Mouse (Mus musculus): ENCODE results near the gene Dclre1b. TPM values are rescaled to one million over a fixed set of nuclear protein-coding genes. Genes with fewer than 3 reads are reported as not detected.

Dclre1b gene
- polyA plus RNA-seq (2014; fragmentation: Illumina TruSeq; extraction: RNeasy Lipid Tissue Mini Kit (QIAGEN cat#74804); ENCODE audit: low read depth, low replicate concordance) = 4.9 TPM

GRCm38 (mm10) chr3:103808891-103809798 lies at the start of gene Dclre1b, which contains the start of the genes Ap4b1 and Gm43064:
Gene Dclre1b, minus strand, starts transcription at chr3:103809444.
Gene Ap4b1, plus strand, starts transcription at chr3:103809520.
Gene Gm43064, plus strand, starts transcription at chr3:103809573.

GRCm38 (mm10) chr3:103832426-103832825 lies 23.2 kb upstream of the Dclre1b start, which contains the start of gene Bcl2l15:
Gene Bcl2l15, plus strand, starts transcription at chr3:103832601.

GRCm38 (mm10) chr3:103791230-103792110 lies 17.8 kb downstream of the Dclre1b start, which contains the start of gene Hipk1:
Gene Hipk1, minus strand, starts transcription at chr3:103791563.

Other genes with a start within 250 kb of the Dclre1b start
- gene Syt6, start 234.2 kb downstream of the Dclre1b start, polyA plus RNA-seq (2014; fragmentation: Illumina TruSeq; extraction: RNeasy Lipid Tissue Mini Kit (QIAGEN cat#74804); ENCODE audit: low read depth, low replicate concordance) = not detected
- gene Atg4a-ps, start 163.4 kb downstream of the Dclre1b start, polyA plus RNA-seq (2014; fragmentation: Illumina TruSeq; extraction: RNeasy Lipid Tissue Mini Kit (QIAGEN cat#74804); ENCODE audit: low read depth, low replicate concordance) = not detected
- 4.2 TPM for gene Olfml3, start 71.4 kb downstream of the Dclre1b start, polyA plus RNA-seq (2014; fragmentation: Illumina TruSeq; extraction: RNeasy Lipid Tissue Mini Kit (QIAGEN cat#74804); ENCODE audit: low read depth, low replicate concordance)
- gene Gm10964, start 70.1 kb downstream of the Dclre1b start, polyA plus RNA-seq (2014; fragmentation: Illumina TruSeq; extraction: RNeasy Lipid Tissue Mini Kit (QIAGEN cat#74804); ENCODE audit: low read depth, low replicate concordance) = not detected
- 152 TPM for gene Hipk1, start 17.9 kb downstream of the Dclre1b start, polyA plus RNA-seq (2014; fragmentation: Illumina TruSeq; extraction: RNeasy Lipid Tissue Mini Kit (QIAGEN cat#74804); ENCODE audit: low read depth, low replicate concordance)
- 32.3 TPM for gene Ap4b1, start 76 bp upstream of the Dclre1b start, polyA plus RNA-seq (2014; fragmentation: Illumina TruSeq; extraction: RNeasy Lipid Tissue Mini Kit (QIAGEN cat#74804); ENCODE audit: low read depth, low replicate concordance)
- gene Gm43064, start 129 bp upstream of the Dclre1b start, polyA plus RNA-seq (2014; fragmentation: Illumina TruSeq; extraction: RNeasy Lipid Tissue Mini Kit (QIAGEN cat#74804); ENCODE audit: low read depth, low replicate concordance) = 0.41 TPM
- gene Bcl2l15, start 23.2 kb upstream of the Dclre1b start, polyA plus RNA-seq (2014; fragmentation: Illumina TruSeq; extraction: RNeasy Lipid Tissue Mini Kit (QIAGEN cat#74804); ENCODE audit: low read depth, low replicate concordance) = 1.9 TPM
- gene Ptpn22, start 50.4 kb upstream of the Dclre1b start, polyA plus RNA-seq (2014; fragmentation: Illumina TruSeq; extraction: RNeasy Lipid Tissue Mini Kit (QIAGEN cat#74804); ENCODE audit: low read depth, low replicate concordance) = 5.0 TPM
- 111 TPM for gene Rsbn1, start 104.7 kb upstream of the Dclre1b start, polyA plus RNA-seq (2014; fragmentation: Illumina TruSeq; extraction: RNeasy Lipid Tissue Mini Kit (QIAGEN cat#74804); ENCODE audit: low read depth, low replicate concordance)
- gene Phtf1, start 158.7 kb upstream of the Dclre1b start, polyA plus RNA-seq (2014; fragmentation: Illumina TruSeq; extraction: RNeasy Lipid Tissue Mini Kit (QIAGEN cat#74804); ENCODE audit: low read depth, low replicate concordance) = 127 TPM